Mouse (Mus musculus) thymus, postnatal 36 days (tissue): Measurements from ENCODE around the gene Phf10.
A peak's percentile ranks its signal among the peaks of the same experiment; 100 is the strongest.
"Not testable (repeated sequence)": the region's sequence is repeated elsewhere in the genome, so short reads cannot be mapped to it uniquely, and the experiment has no call there.

Source experiments
- DNase-seq, 2 experiments: peaks; one replicate each; pipeline ENCODE4 v3.0.0; 2022; ENCODE audit warnings: mixed read lengths in 2 of 2

Phf10 gene

GRCm38 (mm10) chr17:14960951-14961556 is at the start of gene Phf10:
Gene Phf10 (minus strand): TSS chr17:14961273.
- peak; percentile 38 to 59 for DNase-seq

GRCm38 (mm10) chr17:15009706-15010413 is 48.8 kb upstream of the Phf10 start, which contains the start of gene Gm3435:
Gene Gm3435 (plus strand): TSS chr17:15010176.
- not testable (repeated sequence) for DNase-seq

GRCm38 (mm10) chr17:15009088-15009487 is 48.0 kb upstream of the Phf10 start:
- not testable (repeated sequence) for DNase-seq

- not testable (repeated sequence) for DNase-seq
These were observed 39.0 kb upstream of the Phf10 start for GRCm38 (mm10) chr17:15000047-15000446.

- not testable (repeated sequence) for DNase-seq
These were observed 33.1 kb upstream of the Phf10 start for GRCm38 (mm10) chr17:14994140-14994539.

- DNase-seq: not testable (repeated sequence)
These were observed 32.2 kb upstream of the Phf10 start for GRCm38 (mm10) chr17:14993139-14993832.

GRCm38 (mm10) chr17:14992522-14993138 is 31.6 kb upstream of the Phf10 start:
- not testable (repeated sequence) for DNase-seq

- not testable (repeated sequence) for DNase-seq
These were observed 29.1 kb upstream of the Phf10 start for GRCm38 (mm10) chr17:14990116-14990702.

- DNase-seq: not testable (repeated sequence)
These were observed 17.4 kb upstream of the Phf10 start, which contains the start of the genes 9030025P20Rik and Gm3417 for GRCm38 (mm10) chr17:14978362-14979038. Gene 9030025P20Rik (plus strand): TSS chr17:14978468. Gene Gm3417 (minus strand): TSS chr17:14978790.

- not testable (repeated sequence) for DNase-seq
These were observed 16.8 kb upstream of the Phf10 start for GRCm38 (mm10) chr17:14977718-14978361.

- DNase-seq: not testable (repeated sequence)
These were observed 7.4 kb upstream of the Phf10 start for GRCm38 (mm10) chr17:14968373-14968913.

- DNase-seq: not testable (repeated sequence)
These were observed 583 bp upstream of the Phf10 start for GRCm38 (mm10) chr17:14961557-14962154.

- DNase-seq: peak; percentile 32 to 52
These were observed 553 bp downstream of the Phf10 start for GRCm38 (mm10) chr17:14960520-14960919.

- peak in 1 of 2 experiments; percentile 19 for DNase-seq
These were observed 1.1 kb downstream of the Phf10 start for GRCm38 (mm10) chr17:14959979-14960378.

- no peak for DNase-seq
These were observed 2.3 kb downstream of the Phf10 start for GRCm38 (mm10) chr17:14958686-14959327.

- no peak for DNase-seq
These were observed 7.6 kb downstream of the Phf10 start for GRCm38 (mm10) chr17:14953452-14953851.

- DNase-seq: no peak
These were observed 11.8 kb downstream of the Phf10 start for GRCm38 (mm10) chr17:14949161-14949827.

GRCm38 (mm10) chr17:14944551-14944950 is 16.5 kb downstream of the Phf10 start:
- DNase-seq: no peak

GRCm38 (mm10) chr17:14943729-14944059 is 17.4 kb downstream of the Phf10 start:
- no peak for DNase-seq
